Mouse (Mus musculus) testis, postnatal 10 days (tissue): ENCODE data around the gene Spata21.

Experiments
- DNase-seq: peaks from one replicate; pipeline ENCODE4 v3.0.0; 2021; ENCODE audit warnings: low spot score

The Spata21 gene

DNA sequence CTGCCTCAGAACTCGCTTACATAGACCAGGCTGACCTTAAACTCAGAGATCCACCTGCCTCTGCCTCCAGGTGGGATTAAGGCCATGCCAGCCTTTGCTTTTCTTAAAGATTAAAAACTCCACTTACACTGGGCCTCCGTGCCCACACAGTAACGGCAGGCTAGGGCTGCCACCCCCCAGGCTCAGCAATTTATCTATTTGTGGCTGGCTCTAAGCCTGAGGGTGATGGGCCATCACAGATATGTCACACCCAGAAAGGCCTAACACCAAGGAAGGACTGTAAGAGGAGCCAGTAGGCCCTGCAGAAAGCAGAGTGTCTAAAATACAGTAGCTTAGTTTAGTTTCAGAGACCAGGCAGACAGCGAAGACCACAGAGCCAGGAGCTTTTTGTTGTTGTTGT is 14.0 kb upstream of the Spata21 start:
- DNase-seq, result no peak

GRCm38 (mm10) chr4:141076761-141077506 is 11.2 kb upstream of the Spata21 start:
- no peak for DNase-seq

- DNase-seq, result peak; percentile 97
Measured at GRCm38 (mm10) chr4:141077681-141078509, 10.2 kb upstream of the Spata21 start, which contains the start of gene Necap2. TSS of gene Necap2 (minus strand) at chr4:141078357.

- no peak for DNase-seq
Measured at GRCm38 (mm10) chr4:141078510-141079137, 9.5 kb upstream of the Spata21 start.

GRCm38 (mm10) chr4:141086862-141087261 is 1.3 kb upstream of the Spata21 start:
- no peak for DNase-seq

DNA sequence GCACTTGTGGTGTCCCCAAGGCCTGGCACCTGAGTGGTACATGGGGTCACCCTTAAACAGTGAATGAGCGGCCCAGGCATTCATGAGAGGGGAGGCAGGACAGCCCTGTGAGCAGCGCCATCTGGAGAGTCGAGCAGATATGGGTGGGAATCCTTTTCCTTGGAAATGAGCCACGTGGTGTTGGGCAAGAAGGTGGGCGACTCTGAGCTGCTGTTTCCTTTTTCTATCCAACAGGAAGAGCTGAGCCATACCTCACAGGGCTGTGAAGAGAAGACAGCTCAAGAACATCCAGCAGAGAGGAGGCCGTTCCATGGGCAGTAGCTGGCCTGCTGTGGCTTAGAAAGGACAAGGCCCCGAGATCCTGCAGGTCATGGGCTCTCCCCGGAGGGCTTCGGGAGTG is 581 bp downstream of the Spata21 start:
- DNase-seq, result no peak

DNA sequence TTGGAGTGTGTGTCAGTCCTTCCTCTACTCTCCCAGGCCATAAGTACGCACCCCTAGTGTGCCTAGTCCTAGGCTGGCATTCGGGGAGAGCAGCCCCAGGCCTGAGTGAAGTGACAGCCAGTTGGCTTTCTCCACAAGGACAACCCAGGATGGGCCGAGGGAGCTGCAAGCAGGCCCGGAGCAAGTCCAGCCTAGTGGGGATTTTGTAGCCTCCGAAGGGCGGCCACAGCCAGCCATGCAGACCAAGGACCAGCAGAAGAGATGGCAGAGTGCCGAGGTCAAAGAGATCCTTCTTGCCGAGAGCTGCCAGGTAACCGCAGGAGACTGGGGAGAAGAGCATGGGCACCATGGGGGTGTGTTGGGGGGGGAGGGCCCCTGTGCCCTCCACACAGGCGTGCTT is 6.9 kb downstream of the Spata21 start:
- DNase-seq, result no peak

- peak; percentile 64 for DNase-seq
Measured at GRCm38 (mm10) chr4:141096710-141097109, 8.6 kb downstream of the Spata21 start.

GRCm38 (mm10) chr4:141098935-141099334 is 10.8 kb downstream of the Spata21 start:
- DNase-seq, result no peak

GRCm38 (mm10) chr4:141099956-141100355 is 11.8 kb downstream of the Spata21 start:
- no peak for DNase-seq

DNA sequence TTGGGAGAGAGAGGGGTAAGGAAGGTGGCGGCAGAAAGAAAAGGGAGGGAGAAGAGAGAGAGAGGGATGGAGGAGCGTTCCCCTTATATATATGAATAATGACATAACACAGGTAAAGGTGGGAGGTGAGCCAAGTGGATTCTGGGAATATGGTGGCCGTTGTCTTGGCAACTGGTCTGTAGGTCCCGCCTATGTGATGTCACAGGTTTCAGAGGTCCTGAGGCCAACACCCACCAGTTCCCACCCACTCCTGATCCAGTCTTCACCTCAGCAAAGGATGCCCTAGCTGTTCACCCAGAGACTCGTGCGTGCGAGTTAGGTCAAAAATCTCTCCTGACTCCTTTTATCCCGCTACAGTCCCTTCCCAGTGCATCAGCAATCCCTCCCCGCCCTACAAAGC is 13.2 kb downstream of the Spata21 start:
- no peak for DNase-seq

GRCm38 (mm10) chr4:141101855-141102254 is 13.7 kb downstream of the Spata21 start:
- DNase-seq, result peak; percentile 76

DNA sequence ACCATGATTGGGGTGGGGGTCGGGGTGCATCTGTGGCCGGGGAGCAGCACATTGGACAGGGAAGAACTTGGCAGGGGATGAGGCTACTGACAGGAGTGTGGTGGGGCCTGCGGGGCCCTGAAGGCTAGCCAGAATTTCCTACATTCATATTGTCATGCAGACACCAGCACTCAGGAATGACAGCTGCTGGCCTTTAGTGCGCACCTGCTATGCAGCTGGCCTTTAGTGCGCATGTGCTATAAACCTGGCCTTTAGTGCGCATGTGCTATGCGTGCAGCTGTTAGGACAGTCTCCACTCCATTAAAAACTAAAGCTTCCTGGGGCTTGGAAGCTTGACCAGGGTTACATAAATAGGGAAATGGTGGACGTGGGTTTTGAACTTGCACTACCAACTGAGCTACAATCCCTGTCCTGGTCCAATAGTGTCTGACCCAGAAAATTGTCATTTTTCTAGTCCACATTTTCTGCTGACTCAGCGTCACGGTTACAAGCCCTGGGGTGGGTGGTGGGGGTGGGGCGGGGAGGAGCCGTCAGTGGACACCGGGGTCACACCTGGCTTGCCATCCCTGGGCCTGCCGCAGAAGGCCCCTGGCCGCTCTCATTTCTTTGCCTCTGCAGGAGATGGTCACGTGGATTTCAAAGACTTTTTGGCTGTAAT is 18.5 kb downstream of the Spata21 start:
- no peak for DNase-seq

GRCm38 (mm10) chr4:141108196-141108732 is 20.1 kb downstream of the Spata21 start:
- no peak for DNase-seq

DNA sequence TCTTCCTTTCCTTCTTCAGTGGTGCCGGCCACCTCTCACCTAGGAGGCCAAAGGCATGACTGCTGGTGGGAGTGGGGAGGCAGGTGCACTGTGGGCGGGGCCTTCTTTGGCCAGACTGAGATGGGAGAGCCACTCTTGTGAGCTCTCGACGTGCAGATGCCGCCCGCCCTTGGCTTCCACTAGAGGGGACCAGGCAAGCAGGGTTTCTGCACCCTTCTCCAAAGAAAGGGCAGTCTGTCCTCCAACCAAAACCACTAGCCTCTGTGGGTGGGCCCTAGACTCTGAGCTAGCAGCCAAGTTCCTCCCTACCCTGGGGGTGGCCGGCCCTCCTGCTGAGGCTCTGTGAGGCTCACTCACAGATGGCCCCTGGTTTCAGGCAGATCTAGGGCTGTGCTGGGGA is 25.7 kb downstream of the Spata21 start:
- DNase-seq, result peak; percentile 56

- peak; percentile 69 for DNase-seq
Measured at GRCm38 (mm10) chr4:141114521-141114981, 26.4 kb downstream of the Spata21 start.

- peak; percentile 61 for DNase-seq
Measured at GRCm38 (mm10) chr4:141115398-141115797, 27.3 kb downstream of the Spata21 start.

GRCm38 (mm10) chr4:141118691-141119090 is 30.6 kb downstream of the Spata21 start:
- no peak for DNase-seq

- DNase-seq, result peak; percentile 86
Measured at GRCm38 (mm10) chr4:141120700-141121099, 32.6 kb downstream of the Spata21 start.

GRCm38 (mm10) chr4:141122663-141123062 is 34.5 kb downstream of the Spata21 start:
- no peak for DNase-seq

DNA sequence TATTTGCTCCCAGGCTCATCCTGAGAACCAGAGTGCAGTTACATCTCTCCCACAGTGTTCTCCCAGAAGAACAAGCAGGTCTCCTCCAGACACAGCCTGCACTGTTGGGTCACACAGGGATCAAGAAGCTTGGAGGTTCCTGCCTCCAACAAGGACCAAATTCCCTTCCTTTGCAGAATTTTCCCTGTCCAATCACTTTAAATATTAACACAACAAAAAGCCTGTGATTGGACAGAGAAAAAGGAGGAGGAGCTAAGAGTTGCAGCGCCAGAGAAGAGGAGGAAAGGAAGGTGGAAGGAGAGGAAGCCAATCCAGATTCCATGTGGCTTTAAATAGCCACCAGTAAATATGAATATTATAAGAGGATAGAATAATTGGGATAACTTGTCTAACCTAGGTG is 34.9 kb downstream of the Spata21 start:
- DNase-seq, result no peak

DNA sequence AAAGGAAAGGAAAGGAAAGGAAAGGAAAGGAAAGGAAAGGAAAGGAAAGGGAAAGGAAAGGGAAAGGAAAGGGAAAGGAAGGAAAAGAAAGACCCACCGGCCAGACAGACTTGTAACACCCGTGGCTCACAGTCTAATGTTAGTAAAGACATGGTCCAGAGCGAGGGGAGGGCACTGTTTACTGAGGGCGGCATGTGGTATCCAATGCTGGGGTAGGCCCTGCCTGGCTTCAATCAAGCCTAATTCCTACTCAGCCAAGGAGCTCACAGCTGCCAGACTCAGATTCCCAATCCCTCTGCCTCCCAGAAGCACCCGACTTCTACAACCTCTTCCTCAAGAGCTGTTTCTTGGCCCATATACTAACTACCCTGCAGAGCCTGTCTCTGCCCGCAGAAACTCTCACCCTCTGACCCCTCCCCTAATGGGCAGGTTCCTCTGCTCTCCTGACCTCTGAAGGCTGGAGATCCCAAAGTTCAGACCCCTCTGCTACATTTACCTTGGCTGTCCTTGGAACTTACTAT is 41.1 kb downstream of the Spata21 start:
- DNase-seq, result no peak
